Mouse (Mus musculus) MEL (cell line): ENCODE results near the gene Omg. TPM values are rescaled to one million over a fixed set of nuclear protein-coding genes. Genes with fewer than 3 reads are reported as not detected.

Source experiments
- DNase-seq: peaks from one replicate; pipeline ENCODE4 v3.0.0; 2011; ENCODE audit warnings: low read depth, low spot score
- H3K27ac ChIP-seq: 2 replicates; pipeline ENCODE4 v1.5.1; 2012; ENCODE audit warnings: low read depth, mild to moderate bottlenecking, control low read depth, low read length, moderate library complexity; ENCODE audit not compliant: control insufficient read depth
- H3K27me3 ChIP-seq, 2 experiments: fragments of 150-350 bp in 1 of 2; sonication (generic) in 1 of 2; 2 replicates each; pipeline ENCODE4 v1.6.1; 2012; ENCODE audit warnings: low read length in 2 of 2, mild to moderate bottlenecking in 2 of 2, improper control_type of control experiment in 1 of 2, moderate library complexity in 1 of 2; ENCODE audit not compliant: insufficient read depth in 2 of 2, control insufficient read depth in 1 of 2
- H3K36me3 ChIP-seq, 2 experiments: 2 replicates each; pipeline ENCODE4 v1.6.1; 2012 to 2014; ENCODE audit warnings: low read length in 2 of 2, improper control_type of control experiment in 1 of 2, inconsistent platforms in 1 of 2, mild to moderate bottlenecking in 1 of 2; ENCODE audit not compliant: insufficient read depth in 2 of 2, control insufficient read depth in 1 of 2
- H3K4me1 ChIP-seq, 2 experiments: fragments of 150-350 bp in 1 of 2; sonication (generic) in 1 of 2; 2 replicates each; pipeline ENCODE4 v1.6.1; 2012; ENCODE audit warnings: low read length in 2 of 2, improper control_type of control experiment in 1 of 2, mild to moderate bottlenecking in 1 of 2; ENCODE audit not compliant: insufficient read depth in 2 of 2, control insufficient read depth in 1 of 2
- H3K4me3 ChIP-seq, 2 experiments: fragments of 150-350 bp in 1 of 2; sonication (generic) in 1 of 2; 2 replicates each; pipeline ENCODE4 v1.5.1; 2012; ENCODE audit warnings: low read depth in 2 of 2, low read length in 2 of 2, mild to moderate bottlenecking in 2 of 2, moderate library complexity in 2 of 2, control low read depth in 1 of 2, improper control_type of control experiment in 1 of 2; ENCODE audit not compliant: control insufficient read depth in 1 of 2, insufficient read depth in 1 of 2
- H3K79me2 ChIP-seq: 2 replicates; pipeline ENCODE4 v1.6.1; 2012; ENCODE audit warnings: mild to moderate bottlenecking, low read length, moderate library complexity; ENCODE audit not compliant: control insufficient read depth, poor library complexity, insufficient read depth
- H3K9ac ChIP-seq: 2 replicates; pipeline ENCODE4 v1.6.1; 2012; ENCODE audit warnings: low read depth, mild to moderate bottlenecking, control low read depth, low read length, moderate library complexity; ENCODE audit not compliant: control insufficient read depth, poor library complexity, severe bottlenecking
- H3K9me3 ChIP-seq: fragments of 150-350 bp; sonication (generic); replicated peaks from 2 replicates; pipeline ENCODE4 v1.6.1; 2012; ENCODE audit warnings: mild to moderate bottlenecking, low read length, improper control_type of control experiment, moderate library complexity; ENCODE audit not compliant: insufficient read depth
- BHLHE40 ChIP-seq: IDR thresholded peaks from 2 replicates; pipeline ENCODE4 v1.6.1; 2012; ENCODE audit warnings: low read depth, mild to moderate bottlenecking, inconsistent platforms, low read length, improper control_type of control experiment, borderline replicate concordance
- CHD1 ChIP-seq: IDR thresholded peaks from 2 replicates; pipeline ENCODE4 v1.6.1; 2012; ENCODE audit warnings: low read depth, mild to moderate bottlenecking, inconsistent platforms, low read length, improper control_type of control experiment
- CHD2 ChIP-seq: IDR thresholded peaks from 2 replicates; pipeline ENCODE4 v1.6.1; 2011; ENCODE audit warnings: low read length, improper control_type of control experiment
- CTCF ChIP-seq, 3 experiments: IDR thresholded peaks in 2 of 3; conservative IDR thresholded peaks in 1 of 3; 2 replicates each; pipeline ENCODE4 v1.5.1; 2011 to 2012; ENCODE audit warnings: low read length in 3 of 3, low read depth in 2 of 3, mild to moderate bottlenecking in 2 of 3, improper control_type of control experiment in 1 of 3, inconsistent platforms in 1 of 3, mixed read lengths in 1 of 3, moderate library complexity in 1 of 3; ENCODE audit not compliant: control insufficient read depth in 1 of 3, insufficient read depth in 1 of 3, poor library complexity in 1 of 3, severe bottlenecking in 1 of 3
- ELF1 ChIP-seq: IDR thresholded peaks from 2 replicates; pipeline ENCODE4 v1.6.1; 2014; ENCODE audit warnings: low read depth, mild to moderate bottlenecking, inconsistent platforms, low read length, improper control_type of control experiment, moderate library complexity
- ETS1 ChIP-seq: IDR thresholded peaks from 2 replicates; pipeline ENCODE4 v1.6.1; 2012; ENCODE audit warnings: low read depth, mild to moderate bottlenecking, inconsistent platforms, low read length, improper control_type of control experiment, moderate library complexity
- GABPA ChIP-seq: IDR thresholded peaks from 2 replicates; pipeline ENCODE4 v1.6.1; 2012; ENCODE audit warnings: low read depth, mild to moderate bottlenecking, inconsistent platforms, low read length, improper control_type of control experiment, moderate library complexity
- GATA1 ChIP-seq: IDR thresholded peaks from 2 replicates; pipeline ENCODE4 v1.6.1; 2011; ENCODE audit warnings: low read depth, low read length, improper control_type of control experiment
- HCFC1 ChIP-seq: IDR thresholded peaks from 2 replicates; pipeline ENCODE4 v1.6.1; 2012; ENCODE audit warnings: low read depth, mild to moderate bottlenecking, inconsistent platforms, low read length, improper control_type of control experiment, moderate library complexity
- JUND ChIP-seq: IDR thresholded peaks from 2 replicates; pipeline ENCODE4 v1.6.1; 2011; ENCODE audit warnings: low read depth, mild to moderate bottlenecking, improper control_type of control experiment, low read length
- KAT2A ChIP-seq: conservative IDR thresholded peaks from 2 replicates; pipeline ENCODE4 v1.6.1; 2012; ENCODE audit warnings: low read depth, low read length, improper control_type of control experiment, inconsistent platforms
- MAFK ChIP-seq: IDR thresholded peaks from 2 replicates; pipeline ENCODE4 v1.6.1; 2011; ENCODE audit warnings: low read depth, mild to moderate bottlenecking, low read length, improper control_type of control experiment, borderline replicate concordance
- MAX ChIP-seq: IDR thresholded peaks from 2 replicates; pipeline ENCODE4 v1.6.1; 2011; ENCODE audit warnings: low read length, improper control_type of control experiment
- MAZ ChIP-seq: IDR thresholded peaks from 2 replicates; pipeline ENCODE4 v1.6.1; 2012; ENCODE audit warnings: low read depth, mild to moderate bottlenecking, inconsistent platforms, low read length, improper control_type of control experiment
- MEF2A ChIP-seq: IDR thresholded peaks from 2 replicates; pipeline ENCODE4 v1.6.1; 2014; ENCODE audit warnings: low read depth, mild to moderate bottlenecking, inconsistent platforms, low read length, improper control_type of control experiment; ENCODE audit not compliant: poor library complexity, insufficient replicate concordance, severe bottlenecking; ENCODE audit errors: extremely low read depth
- MXI1 ChIP-seq: IDR thresholded peaks from 2 replicates; pipeline ENCODE4 v1.6.1; 2011; ENCODE audit warnings: mild to moderate bottlenecking, low read depth, low read length, improper control_type of control experiment
- MYB ChIP-seq: IDR thresholded peaks from 2 replicates; pipeline ENCODE4 v1.6.1; 2011; ENCODE audit warnings: mild to moderate bottlenecking, low read depth, low read length, improper control_type of control experiment
- MYC ChIP-seq: IDR thresholded peaks from 2 replicates; pipeline ENCODE4 v1.6.1; 2011; ENCODE audit warnings: low read depth, mild to moderate bottlenecking, low read length, improper control_type of control experiment, moderate library complexity
- NELFE ChIP-seq: IDR thresholded peaks from 2 replicates; pipeline ENCODE4 v1.6.1; 2011; ENCODE audit warnings: low read depth, low read length, improper control_type of control experiment
- NRF1 ChIP-seq: IDR thresholded peaks from 2 replicates; pipeline ENCODE4 v1.6.1; 2014; ENCODE audit warnings: low read depth, mild to moderate bottlenecking, inconsistent platforms, low read length, improper control_type of control experiment, moderate library complexity; ENCODE audit not compliant: poor library complexity, insufficient read depth, severe bottlenecking
- POLR2AphosphoS2 ChIP-seq: IDR thresholded peaks from 2 replicates; pipeline ENCODE4 v1.6.1; 2011; ENCODE audit warnings: low read length, improper control_type of control experiment
- POLR2AphosphoS5 ChIP-seq: IDR thresholded peaks from 2 replicates; pipeline ENCODE4 v1.6.1; 2012; ENCODE audit warnings: low read depth, borderline replicate concordance, mild to moderate bottlenecking, inconsistent platforms, low read length, moderate library complexity, mixed read lengths
- RCOR1 ChIP-seq: IDR thresholded peaks from 2 replicates; pipeline ENCODE4 v1.6.1; 2012; ENCODE audit warnings: low read depth, mild to moderate bottlenecking, inconsistent platforms, low read length, improper control_type of control experiment
- SIN3A ChIP-seq: IDR thresholded peaks from 2 replicates; pipeline ENCODE4 v1.6.1; 2012; ENCODE audit warnings: low read length, improper control_type of control experiment, inconsistent platforms
- TAL1 ChIP-seq: IDR thresholded peaks from 2 replicates; pipeline ENCODE4 v1.6.1; 2012; ENCODE audit warnings: mild to moderate bottlenecking, inconsistent platforms, low read length, moderate library complexity, mixed read lengths
- USF1 ChIP-seq: IDR thresholded peaks from 2 replicates; pipeline ENCODE4 v1.6.1; 2014; ENCODE audit warnings: low read depth, mild to moderate bottlenecking, inconsistent platforms, low read length, improper control_type of control experiment, moderate library complexity
- USF2 ChIP-seq, 2 experiments: IDR thresholded peaks; 2 replicates each; pipeline ENCODE4 v1.6.1; 2011 to 2012; ENCODE audit warnings: improper control_type of control experiment in 2 of 2, low read length in 2 of 2, borderline replicate concordance in 1 of 2, inconsistent platforms in 1 of 2, low read depth in 1 of 2, mild to moderate bottlenecking in 1 of 2; ENCODE audit not compliant: insufficient read depth in 1 of 2
- ZKSCAN1 ChIP-seq: IDR thresholded peaks from 2 replicates; pipeline ENCODE4 v1.6.1; 2012; ENCODE audit warnings: low read depth, mild to moderate bottlenecking, inconsistent platforms, low read length, improper control_type of control experiment, moderate library complexity
- ZNF384 ChIP-seq: IDR thresholded peaks from 2 replicates; pipeline ENCODE4 v1.6.1; 2012; ENCODE audit warnings: low read depth, mild to moderate bottlenecking, inconsistent platforms, low read length, improper control_type of control experiment
- polyA plus RNA-seq, 2 experiments: library from polyadenylated mRNA; stranded (reverse) in 1 of 2; unstranded in 1 of 2; fragments of >175 nt in 1 of 2; fragments of >200 nt in 1 of 2; gene quantifications; 2 replicates each; pipeline versions ENCODE4 v1.2.1 to v1.2.4; 2012; ENCODE audit warnings: low replicate concordance in 2 of 2, low read depth in 1 of 2; ENCODE audit not compliant: insufficient read length in 2 of 2, insufficient read depth in 1 of 2, missing spikeins in 1 of 2
- total RNA-seq: library from RNA; depleted of rRNA; stranded (reverse); fragments of 300-350 nt; gene quantifications from 2 replicates; pipeline ENCODE4 v1.2.3, GENCODE M21; 2012

Omg gene
- total and polyA plus RNA-seq, 3 experiments, result 0.21 TPM; not detected in 2

- Histone ChIP-seq H3K4me3 (no peak overlapping the region; a peak in 1 of 4 replicates), H3K27me3 (no peaks in the 10 kb centered on the region), H3K9me3 (no peaks in the 10 kb centered on the region), H3K9ac (no peak overlapping the region), H3K36me3 (peaks cover 0 to 42% of the 10 kb centered on the region in 2 experiments; a peak in 2 of 4 replicates), H3K4me1 (peaks cover 24 to 27% of the 10 kb centered on the region in 2 experiments), H3K27ac (peak overlapping the region; percentile 3), H3K79me2 (no peaks in the 10 kb centered on the region)
- DNase-seq, result no peak
- no peak for TF ChIP-seq MAX
- TF ChIP-seq RCOR1, result 0 out of 2 replicates have a peak, but pooled peaks have one; percentile 13
These were observed 24.7 kb upstream of the Omg start for GRCm38 (mm10) chr11:79528601-79529000.

GRCm38 (mm10) chr11:79527739-79528384 lies 24.0 kb upstream of the Omg start:
- H3K36me3 ChIP-seq, result peaks cover 0 to 42% of the 10 kb centered on the region in 2 experiments; a peak in 2 of 4 replicates
- peak overlapping the region; percentile 80 for H3K27ac ChIP-seq
- DNase-seq, result peak; percentile 93
- H3K79me2 ChIP-seq, result peaks cover 4% of the 10 kb centered on the region
- H3K9me3 ChIP-seq, result no peaks in the 10 kb centered on the region
- peak overlapping the region; percentile 48 to 58 for H3K4me3 ChIP-seq
- no peaks in the 10 kb centered on the region for H3K27me3 ChIP-seq
- peak overlapping the region; percentile 65 for H3K9ac ChIP-seq
- peaks cover 24 to 27% of the 10 kb centered on the region in 2 experiments for H3K4me1 ChIP-seq
- TF ChIP-seq CHD1 (0 out of 2 replicates have a peak, but pooled peaks have one; percentile 49), USF2 (IDR thresholded peaks at IDR 0.05; ENCODE audit: borderline replicate concordance in 1 of 2, insufficient read depth in 1 of 2, low read depth in 1 of 2, low read length in 2 of 2) (no peak), NRF1 (no peak), HCFC1 (0 out of 2 replicates have a peak, but pooled peaks have one; percentile 37), KAT2A (no peak), GATA1 (no peak), USF1 (no peak), GABPA (no peak), MEF2A (no peak), POLR2AphosphoS5 (no peak), ZKSCAN1 (no peak), ETS1 (peak; percentile 30; the same call in 1 of the 2 replicates), MAZ (0 out of 2 replicates have a peak, but pooled peaks have one; percentile 57), ZNF384 (no peak), POLR2AphosphoS2 (no peak), SIN3A (peak; percentile 67), RCOR1 (no peak; the same call in 1 of the 2 replicates), BHLHE40 (peak; percentile 75), JUND (no peak), MAX (peak; percentile 75), MYB (no peak), CHD2 (no peak), ELF1 (0 out of 2 replicates have a peak, but pooled peaks have one; percentile 11), CTCF (IDR thresholded peaks at IDR 0.05 in 2 of 3, conservative IDR thresholded peaks at IDR 0.05 in 1 of 3; ENCODE audit: control insufficient read depth in 1 of 3, insufficient read depth in 1 of 3, low read depth in 2 of 3, low read length in 3 of 3, poor library complexity in 1 of 3, severe bottlenecking in 1 of 3) (no peak), NELFE (peak; percentile 17; the same call in 1 of the 2 replicates), TAL1 (0 out of 2 replicates have a peak, but pooled peaks have one; percentile 8), MYC (peak; percentile 90), MXI1 (peak; percentile 61), MAFK (no peak)
